Mouse (Mus musculus) embryonic fibroblast, embryonic 13.5 days (primary cell): ENCODE results near the gene Tmem239.

ENCODE experiments used
- CTCF ChIP-seq: IDR thresholded peaks from 2 replicates; pipeline ENCODE4 v1.5.1; 2011; ENCODE audit warnings: mild to moderate bottlenecking, control low read depth, low read length, moderate library complexity, borderline replicate concordance; ENCODE audit not compliant: insufficient read depth
- POLR2A ChIP-seq: IDR thresholded peaks from 2 replicates; pipeline ENCODE4 v1.6.1; 2011; ENCODE audit warnings: low read depth, mild to moderate bottlenecking, control low read depth, low read length, moderate library complexity

DNA sequence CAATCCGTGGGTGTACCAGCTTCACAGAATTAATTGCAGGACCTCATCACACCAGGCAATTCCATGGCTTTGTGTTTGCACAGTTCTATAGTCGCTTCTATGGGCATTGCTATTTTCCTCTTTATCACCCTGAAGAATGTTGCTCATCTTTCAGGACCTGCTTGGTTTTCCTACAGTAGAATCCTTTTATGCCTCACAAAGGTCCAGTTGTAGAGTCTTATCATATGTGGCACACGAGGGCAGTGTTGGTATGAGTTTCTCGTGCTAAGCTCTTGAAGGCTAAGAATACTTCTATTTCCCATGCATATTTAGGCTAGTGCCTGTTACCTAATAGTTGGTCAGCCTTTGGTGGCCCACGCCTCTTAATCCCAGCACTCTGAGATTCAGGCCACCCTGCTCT, 18.8 kb downstream of the Tmem239 start:
- no peak for TF ChIP-seq CTCF
- no peak for TF ChIP-seq POLR2A
